Mouse (Mus musculus) bone marrow, adult 2 months (tissue): ENCODE data around the gene 1700056E22Rik.

ENCODE experiments used
- CTCF ChIP-seq: fragments of 200-500 bp; IDR thresholded peaks from 2 replicates; pipeline ENCODE4 v1.5.1; 2011; ENCODE audit warnings: low read length, control low read depth; ENCODE audit not compliant: control insufficient read depth, insufficient read depth
- POLR2A ChIP-seq: fragments of 200-500 bp; IDR thresholded peaks from 2 replicates; pipeline ENCODE4 v1.6.1; 2011; ENCODE audit warnings: low read depth, mild to moderate bottlenecking, control low read depth, low read length, borderline replicate concordance; ENCODE audit not compliant: control insufficient read depth

GRCm38 (mm10) chr1:184058206-184058605 lies 24.1 kb upstream of the 1700056E22Rik start:
- TF ChIP-seq CTCF (no peak), POLR2A (no peak)
